32 mouse cellular contexts compared by ENCODE assay signal in genomic region chr1:121511966-121512365, GRCm38 (mm10). TPM values are rescaled to one million over a fixed set of nuclear protein-coding genes. Genes with fewer than 3 reads are reported as not detected.
"Had no signal": no experiment of that assay in that cellular context is flagged by ENCODE, and none has a peak within 500 bp of the region (broad histone marks: within the 10 kb centered on the region; RNA-seq: fewer than 3 reads in every experiment).

No protein-coding gene starts in this region.

- H3K36me3 ChIP-seq: hindbrain, embryonic 13.5 days; hindbrain, embryonic 15.5 days; limb, embryonic 15.5 days; liver, embryonic 12.5 days had no signal

- H3K4me1 ChIP-seq: heart, embryonic 10.5 days; heart, embryonic 12.5 days; hindbrain, embryonic 13.5 days; hindbrain, embryonic 15.5 days; kidney, embryonic 15.5 days; limb, embryonic 13.5 days; limb, embryonic 15.5 days; liver, embryonic 12.5 days had no signal

- H3K27me3 ChIP-seq: heart, embryonic 12.5 days; hindbrain, embryonic 13.5 days; hindbrain, embryonic 15.5 days; kidney, embryonic 15.5 days; limb, embryonic 13.5 days; limb, embryonic 15.5 days; liver, embryonic 12.5 days had no signal

- H3K9me3 ChIP-seq: heart, embryonic 10.5 days; hindbrain, embryonic 15.5 days; kidney, embryonic 15.5 days; limb, embryonic 13.5 days; limb, embryonic 15.5 days; liver, embryonic 12.5 days had no signal

- H3K27ac ChIP-seq: heart, embryonic 10.5 days; hindbrain, embryonic 13.5 days; hindbrain, embryonic 15.5 days; hindbrain, postnatal 0 days; kidney, embryonic 15.5 days; kidney, postnatal 0 days; limb, embryonic 13.5 days; limb, embryonic 15.5 days; liver, embryonic 12.5 days had no signal

- H3K4me3 ChIP-seq: heart, embryonic 10.5 days; heart, embryonic 12.5 days; hindbrain, embryonic 13.5 days; hindbrain, embryonic 15.5 days; kidney, embryonic 15.5 days; limb, embryonic 13.5 days; limb, embryonic 15.5 days; liver, embryonic 12.5 days had no signal

- H3K9ac ChIP-seq: heart, embryonic 12.5 days; hindbrain, embryonic 13.5 days; hindbrain, embryonic 15.5 days; kidney, embryonic 15.5 days; limb, embryonic 13.5 days; limb, embryonic 15.5 days; liver, embryonic 12.5 days had no signal

- ATAC-seq: intestine, embryonic 16.5 days; liver, embryonic 12.5 days had no signal

- DNase-seq: gastrocnemius, postnatal 14 days; gastrocnemius, postnatal 36 days; heart, adult 18-20 months; heart, postnatal 10 days; kidney, adult 11 months; kidney, adult 2 months; kidney, adult 9 months; kidney, postnatal 14 days; kidney, postnatal 36 days; layer of hippocampus, adult 9-11 months; layer of hippocampus, postnatal 36 days; left cerebral cortex, postnatal 4 days had no signal

RNA-seq across cellular contexts. Expression of gene Htr5b, which starts 16.3 kb away (rescaled TPM):
- total RNA-seq: gastrocnemius, adult 18-20 months; gastrocnemius, adult 8-10 months; gastrocnemius, postnatal 14 days; gastrocnemius, postnatal 36 days; heart, adult 18-20 months; heart, adult 8-10 months; heart, postnatal 10 days; heart, postnatal 25 days; hematopoietic stem cell, adult 5-6 weeks; liver, adult 2 months had no signal
- polyA plus RNA-seq: heart, embryonic 14.5 days; intestine, embryonic 14.5 days; kidney, adult 2 months; large intestine, adult 2 months; liver, adult 2 months; liver, embryonic 12.5 days had no signal
